Mouse (Mus musculus): Measurements from ENCODE around the gene Gm38100. TPM values are rescaled to one million over a fixed set of nuclear protein-coding genes. Genes with fewer than 3 reads are reported as not detected.

Gm38100 gene
- total RNA-seq (2021): not detected
- long read RNA-seq, experiment 1: 0 reads
- long read RNA-seq, experiment 2: 0 reads

DNA sequence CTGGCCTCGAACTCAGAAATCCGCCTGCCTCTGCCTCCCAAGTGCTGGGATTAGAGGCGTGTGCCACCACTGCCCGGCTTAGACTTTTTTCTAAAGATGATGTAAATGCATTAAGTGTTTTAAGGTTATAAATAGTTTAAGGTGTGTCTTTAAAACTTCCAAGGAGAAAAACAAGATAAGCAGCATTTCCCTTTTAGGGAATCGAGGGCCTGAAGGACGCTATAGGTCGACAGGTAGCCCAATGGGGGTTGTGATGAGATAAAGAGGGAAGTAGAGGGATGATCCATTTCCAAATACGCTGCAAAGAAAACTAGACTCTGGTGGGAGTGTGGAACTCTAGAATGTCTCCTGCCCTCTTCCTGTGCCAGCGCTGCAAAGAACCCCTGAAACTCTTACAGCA, at the start of gene Gm38100:
Gm38100 (plus strand) TSS at position 301 of the 400 bp plus-strand sequence.
- intact Hi-C loops (cut with DNase I; ENCODE audit: low total_unique reads): no loop called here
- no peak for DNase-seq

GRCm38 (mm10) chr1:175870716-175871115, 49.4 kb upstream of the Gm38100 start:
- intact Hi-C loops (cut with DNase I; ENCODE audit: low total_unique reads): no loop called here

DNA sequence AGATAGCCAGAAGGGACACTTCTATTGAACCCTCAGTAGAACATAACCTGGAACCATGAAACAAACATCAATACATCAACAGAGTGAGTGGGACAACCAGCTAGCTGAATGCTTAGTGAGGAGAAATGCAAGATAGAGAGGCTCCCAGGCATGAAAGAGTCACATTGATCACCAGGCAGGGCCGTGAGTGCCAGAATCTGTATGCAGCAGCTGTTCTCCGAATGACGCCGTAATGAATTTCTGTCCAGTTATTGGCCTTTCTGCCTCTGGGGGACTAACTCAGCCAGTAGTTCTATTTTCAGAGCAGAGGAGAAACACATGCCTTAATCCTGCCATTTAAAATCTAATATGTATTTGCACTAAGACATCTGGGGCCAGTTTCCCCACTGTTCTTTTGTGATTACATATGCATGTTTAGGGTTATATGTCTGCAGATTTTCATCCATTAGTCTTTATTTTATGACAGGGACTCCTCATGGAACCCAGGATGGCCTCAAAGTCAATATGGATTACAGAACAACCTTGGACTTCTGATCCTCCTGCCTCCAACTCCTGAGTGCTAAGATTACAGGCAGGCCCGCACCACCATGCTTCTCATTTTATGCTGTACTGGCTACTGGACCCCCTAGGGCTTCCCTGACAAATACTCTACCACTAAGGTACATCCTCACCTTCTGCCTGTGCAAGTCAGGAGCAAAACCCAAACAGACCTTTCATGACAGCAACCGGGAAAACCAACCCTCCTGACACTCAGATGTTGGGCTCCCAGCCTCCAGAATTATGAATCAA, 47.9 kb upstream of the Gm38100 start:
- intact Hi-C loops (cut with DNase I; ENCODE audit: low total_unique reads): no loop called here
- DNase-seq: peak; percentile 36

More at GRCm38 (mm10) chr1:175870716-175871115, 49.4 kb upstream of the Gm38100 start:
- DNase-seq: no peak

DNA sequence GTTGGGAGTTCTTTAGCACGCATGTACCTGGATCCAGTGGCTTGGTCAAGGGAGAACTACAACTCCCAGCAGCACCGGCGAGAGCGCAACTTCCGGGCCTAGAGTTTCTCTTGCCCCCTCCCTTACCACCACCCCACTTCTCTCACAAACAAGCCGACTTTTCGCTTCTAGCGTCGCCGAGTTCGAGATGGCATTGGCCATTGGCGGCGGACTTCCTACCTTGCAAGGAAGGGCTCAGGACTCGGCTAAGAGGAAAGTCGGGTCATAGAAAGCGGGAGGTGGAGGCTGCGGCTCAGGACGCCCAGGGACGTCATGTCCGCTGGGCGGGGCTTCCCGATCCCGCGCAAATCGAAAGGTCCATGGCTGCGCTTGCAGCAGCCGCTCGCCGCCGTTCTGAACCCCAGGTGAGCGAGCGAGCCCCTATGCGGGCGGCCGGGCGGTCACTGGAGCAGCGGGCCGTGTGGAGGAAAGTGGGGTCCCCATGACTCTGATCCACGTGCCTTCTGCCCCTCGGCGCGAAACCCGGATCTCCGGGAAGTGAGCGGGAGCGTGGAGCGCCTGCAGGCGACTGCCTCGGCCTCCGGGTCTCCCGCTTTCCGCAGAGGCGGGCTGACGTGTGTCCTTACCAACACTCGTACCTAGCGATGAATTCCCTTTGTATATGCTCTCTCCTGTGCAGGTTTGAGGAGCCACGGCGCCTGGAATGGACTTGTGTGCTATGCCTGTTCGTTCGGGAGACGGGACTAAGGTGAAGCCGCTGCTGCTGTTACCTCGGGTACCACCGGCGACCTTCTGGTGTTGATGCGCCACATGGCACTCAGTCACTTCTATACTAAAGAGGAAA, 39.5 kb upstream of the Gm38100 start, which contains the start of gene Exo1:
Exo1 (plus strand) TSS at position 129 of the 844 bp plus-strand sequence.
- peak; percentile 83 for DNase-seq
- intact Hi-C loops (cut with DNase I; ENCODE audit: low total_unique reads): loop anchor here (10.0 kb wide), 1 partner anchor 186 kb away; the partner anchor contains the start of genes Chml, Opn3 and Wdr64

GRCm38 (mm10) chr1:175883398-175883797, 36.7 kb upstream of the Gm38100 start:
- no peak for DNase-seq
- intact Hi-C loops (cut with DNase I; ENCODE audit: low total_unique reads): loop anchor here (10.0 kb wide), 1 partner anchor 189 kb away; the partner anchor contains the start of genes Chml, Opn3 and Wdr64

DNA sequence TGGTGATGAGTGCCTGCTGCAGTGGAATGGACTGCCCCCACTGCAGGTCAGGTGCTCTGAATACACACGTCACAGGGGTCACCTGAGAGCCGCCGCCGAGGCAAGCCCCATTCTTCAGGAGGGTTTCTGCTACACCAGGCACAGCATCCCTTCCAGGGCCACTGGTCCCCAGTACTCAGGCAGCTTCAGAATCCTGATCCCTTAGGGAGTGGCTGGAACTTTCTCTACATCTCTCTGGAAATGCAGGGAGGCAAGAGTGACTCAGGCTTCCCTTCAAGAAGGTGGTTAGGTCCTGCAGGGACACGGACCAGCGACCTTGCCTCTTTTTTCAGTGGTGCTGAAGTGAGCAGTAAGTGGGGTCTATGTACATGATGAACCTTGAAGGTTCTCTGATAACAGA, 26.9 kb upstream of the Gm38100 start:
- no peak for DNase-seq
- intact Hi-C loops (cut with DNase I; ENCODE audit: low total_unique reads): no loop called here

GRCm38 (mm10) chr1:175893726-175894125, 26.4 kb upstream of the Gm38100 start:
- DNase-seq: no peak
- intact Hi-C loops (cut with DNase I; ENCODE audit: low total_unique reads): no loop called here

- DNase-seq: no peak
- intact Hi-C loops (cut with DNase I; ENCODE audit: low total_unique reads): loop anchor here (10.0 kb wide), 1 partner anchor 276 kb away; no protein-coding TSS in a partner anchor
Observed at GRCm38 (mm10) chr1:175911207-175911606, 8.9 kb upstream of the Gm38100 start.

DNA sequence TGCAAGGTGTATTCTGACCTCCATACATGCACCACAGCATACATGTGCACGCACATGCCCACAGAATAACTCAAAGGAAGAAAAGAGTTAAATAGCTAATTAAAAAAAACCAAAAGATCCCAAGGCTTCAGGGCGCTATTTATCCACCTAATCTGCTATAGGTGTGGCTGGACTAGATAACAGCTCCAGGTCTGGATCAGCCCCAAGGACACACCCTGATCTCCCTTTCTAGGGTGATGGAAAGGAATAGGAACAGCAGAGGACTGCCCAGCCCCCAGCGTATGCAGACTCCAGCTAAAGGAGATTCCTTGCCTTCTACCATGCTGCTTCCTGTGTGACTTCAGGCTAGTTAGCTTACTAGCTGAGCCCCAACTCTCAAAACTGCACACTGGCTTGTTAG, 8.1 kb upstream of the Gm38100 start:
- intact Hi-C loops (cut with DNase I; ENCODE audit: low total_unique reads): loop anchor here (10.0 kb wide), 1 partner anchor 277 kb away; no protein-coding TSS in a partner anchor
- no peak for DNase-seq

DNA sequence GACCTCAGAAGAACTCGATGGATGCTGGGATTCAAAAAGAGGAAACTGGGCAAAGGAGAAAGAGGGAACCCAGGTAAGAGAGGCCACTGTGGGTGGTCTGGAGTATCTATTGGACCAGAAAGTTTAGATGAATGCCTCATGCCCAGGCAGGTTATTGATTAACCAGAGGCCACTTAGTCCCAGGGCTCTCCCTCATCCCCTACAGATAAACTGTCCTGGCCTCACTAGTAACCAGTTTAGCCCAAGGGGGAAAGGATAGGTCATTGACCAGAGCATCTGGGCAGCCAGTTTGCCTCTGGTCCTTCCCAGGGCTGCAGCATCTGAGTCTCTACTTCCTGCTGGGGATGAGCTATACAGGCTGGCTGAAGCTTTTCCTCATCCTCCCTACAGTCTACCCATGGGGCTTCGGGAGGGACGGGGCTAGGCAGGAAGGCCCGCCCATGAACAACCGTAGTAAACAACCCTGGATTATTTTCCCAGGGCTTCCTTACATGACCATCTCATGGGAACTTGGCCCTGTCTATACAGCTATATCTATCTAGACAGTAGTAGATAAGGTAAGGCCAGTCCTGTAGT, 6.3 kb upstream of the Gm38100 start:
- intact Hi-C loops (cut with DNase I; ENCODE audit: low total_unique reads): loop anchor here (10.0 kb wide), 1 partner anchor 279 kb away; no protein-coding TSS in a partner anchor
- no peak for DNase-seq

DNA sequence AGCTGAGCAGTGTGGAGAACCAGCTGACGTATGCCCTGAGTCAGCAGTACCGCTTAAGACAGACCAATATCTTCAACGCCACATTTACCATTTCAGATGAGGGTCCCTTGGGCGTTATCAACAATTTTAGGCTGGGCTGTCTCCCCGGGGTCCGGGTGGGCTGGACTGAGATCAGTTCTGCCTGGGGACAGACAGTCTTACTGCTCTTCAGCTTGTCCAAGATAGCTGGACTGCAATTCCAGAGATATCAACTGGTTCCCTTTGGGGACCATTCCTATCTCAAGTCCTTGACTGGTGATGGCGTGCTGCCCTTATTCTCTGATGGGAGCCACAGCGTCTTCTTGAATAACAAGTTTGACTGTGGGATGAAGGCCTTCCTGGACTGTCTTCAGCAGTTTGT, 962 bp downstream of the Gm38100 start:
- DNase-seq: no peak
- intact Hi-C loops (cut with DNase I; ENCODE audit: low total_unique reads): no loop called here

DNA sequence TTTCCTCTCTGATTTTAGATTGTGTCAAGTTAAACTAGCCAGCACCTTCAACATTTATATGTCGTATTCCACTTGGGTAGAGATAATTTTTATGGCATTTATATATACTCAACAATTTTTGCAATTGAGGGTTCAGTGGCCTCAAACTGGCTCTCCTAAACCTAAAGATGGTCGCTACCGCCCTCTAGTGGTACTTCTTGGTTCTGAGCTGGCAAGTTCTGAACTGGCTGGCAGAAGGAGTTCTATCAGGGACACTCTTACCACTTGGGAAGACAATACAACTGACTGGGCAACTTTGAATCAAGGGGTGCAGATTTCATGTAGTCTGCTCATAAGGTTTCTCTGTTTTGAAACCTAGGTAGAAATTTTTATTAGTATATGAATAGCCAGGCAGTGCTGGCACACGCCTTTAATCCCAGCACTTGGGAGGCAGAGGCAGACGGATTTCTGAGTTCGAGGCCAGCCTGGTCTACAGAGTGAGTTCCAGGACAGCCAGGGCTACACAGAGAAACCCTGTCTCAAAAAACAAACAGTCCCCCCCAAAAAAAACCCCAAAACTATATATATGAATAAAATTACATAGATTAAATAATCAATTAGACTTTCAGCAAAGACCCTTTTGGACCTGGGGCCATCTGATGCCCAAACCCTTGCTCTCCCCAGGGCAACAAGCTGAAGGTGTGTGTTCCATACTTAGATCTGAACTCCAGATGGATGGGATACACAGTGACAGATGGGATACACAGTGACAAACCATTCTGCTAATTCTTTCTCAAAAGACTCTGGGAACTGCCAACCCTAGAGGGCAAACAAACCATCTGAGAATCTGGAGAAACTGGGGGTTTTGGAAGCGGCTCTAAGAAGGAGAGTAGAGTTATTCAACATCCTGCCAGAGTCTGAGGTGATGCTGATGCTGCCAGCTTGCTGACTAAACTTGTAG, 4.0 kb downstream of the Gm38100 start:
- DNase-seq: peak; percentile 69
- intact Hi-C loops (cut with DNase I; ENCODE audit: low total_unique reads): no loop called here

- DNase-seq: peak; percentile 35
- intact Hi-C loops (cut with DNase I; ENCODE audit: low total_unique reads): no loop called here
Observed at GRCm38 (mm10) chr1:175931391-175931790, 11.3 kb downstream of the Gm38100 start.

GRCm38 (mm10) chr1:175936282-175936737, 16.2 kb downstream of the Gm38100 start:
- intact Hi-C loops (cut with DNase I; ENCODE audit: low total_unique reads): loop anchor here (5.0 kb wide), 1 partner anchor 766 kb away; no protein-coding TSS in a partner anchor
- DNase-seq: peak; percentile 48

GRCm38 (mm10) chr1:175938731-175939130, 18.6 kb downstream of the Gm38100 start:
- intact Hi-C loops (cut with DNase I; ENCODE audit: low total_unique reads): loop anchor here (5.0 kb wide), 1 partner anchor 764 kb away; no protein-coding TSS in a partner anchor
- no peak for DNase-seq

DNA sequence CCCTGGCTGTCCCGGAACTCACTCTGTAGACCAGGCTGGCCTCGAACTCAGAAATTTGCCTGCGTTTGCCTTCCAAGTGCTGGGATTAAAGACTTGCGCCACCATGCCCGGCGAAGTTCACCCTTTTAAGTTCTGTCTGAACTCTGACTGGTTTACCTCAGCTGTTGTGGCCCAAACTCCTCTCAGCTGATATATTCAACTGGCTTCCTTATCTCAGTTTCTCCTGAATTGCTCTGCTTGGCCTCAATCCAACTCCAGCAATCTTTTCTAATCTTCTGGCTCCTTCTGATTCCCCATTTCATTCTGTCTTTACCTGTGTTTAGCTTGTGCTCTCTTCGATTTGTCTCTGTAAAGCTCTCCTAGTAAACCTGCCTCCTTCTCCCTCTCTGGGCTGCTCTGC, 23.0 kb downstream of the Gm38100 start:
- intact Hi-C loops (cut with DNase I; ENCODE audit: low total_unique reads): no loop called here
- DNase-seq: no peak

DNA sequence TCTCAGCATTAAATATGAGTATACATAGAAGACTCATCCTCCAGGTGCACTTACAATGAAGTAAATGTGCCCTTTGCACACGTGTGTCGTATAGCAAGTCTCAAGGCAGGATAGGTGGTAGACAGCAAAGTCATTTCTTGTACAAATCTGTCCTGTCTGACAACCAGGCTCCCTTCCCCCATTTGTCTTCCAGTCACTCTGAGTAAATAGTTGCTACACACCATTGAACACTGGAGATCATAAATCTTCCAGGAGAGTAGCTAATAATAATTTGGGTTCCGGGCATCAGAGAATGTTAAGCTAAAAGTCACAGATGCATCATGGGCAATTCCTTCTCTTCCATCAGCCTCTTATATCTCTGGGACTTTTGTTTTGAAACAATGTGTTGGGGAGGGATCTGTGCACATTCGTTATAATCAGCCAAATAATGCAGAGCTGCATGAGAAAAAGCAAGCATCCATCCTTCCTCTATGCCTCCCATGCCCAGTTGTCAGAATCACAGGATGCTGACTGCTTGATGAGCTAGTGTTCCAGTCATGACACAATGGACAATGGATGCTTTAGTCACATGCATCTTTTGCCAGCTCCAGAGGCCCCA, 26.7 kb downstream of the Gm38100 start:
- intact Hi-C loops (cut with DNase I; ENCODE audit: low total_unique reads): no loop called here
- no peak for DNase-seq

DNA sequence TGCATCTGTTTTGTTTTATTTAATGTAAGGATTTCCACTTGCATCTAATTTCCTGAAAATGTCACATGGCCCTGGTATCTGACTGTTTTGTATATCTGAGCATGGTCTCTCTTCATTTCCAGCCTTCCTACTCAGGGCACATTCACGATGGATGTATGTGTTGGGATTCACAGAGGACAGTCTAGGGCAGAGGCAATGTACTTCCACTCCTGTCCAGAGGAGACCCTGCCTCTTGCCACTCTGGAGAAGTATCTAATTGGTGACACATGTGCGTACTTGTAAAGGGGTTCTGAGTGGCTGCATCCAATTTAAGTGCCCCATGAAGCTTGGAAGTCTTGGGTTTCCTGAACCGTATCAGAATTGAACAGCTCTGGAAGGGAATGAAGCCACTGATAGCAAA, 30.3 kb downstream of the Gm38100 start:
- intact Hi-C loops (cut with DNase I; ENCODE audit: low total_unique reads): no loop called here
- no peak for DNase-seq
